Mouse (Mus musculus) kidney, postnatal 10 days (tissue): ENCODE measurements at regions not wholly inside any gene's neighbourhood (a gene's known extent, or its start where the extent isn't known, plus 50 kb on each side); places are given as distances from the start of the nearest gene placed in this dataset.
"Not testable (repeated sequence)": the region's sequence is repeated elsewhere in the genome, so short reads cannot be mapped to it uniquely, and the experiment has no call there.

ENCODE experiments used
- DNase-seq: peaks from one replicate; pipeline ENCODE4 v3.0.0; 2021; ENCODE audit warnings: mixed read lengths

- DNase-seq: no peak
These were observed 339.8 kb upstream of the Rgs17 start for GRCm38 (mm10) chr10:6262029-6262428.

- DNase-seq: no peak
These were observed 343.5 kb upstream of the Rgs17 start for GRCm38 (mm10) chr10:6265662-6266061.

GRCm38 (mm10) chr10:6291388-6291787 is 369.2 kb upstream of the Rgs17 start:
- DNase-seq: no peak

- no peak for DNase-seq
These were observed 374.4 kb upstream of the Rgs17 start for GRCm38 (mm10) chr10:6296621-6297020.

GRCm38 (mm10) chr10:6297796-6298195 is 375.6 kb upstream of the Rgs17 start:
- DNase-seq: no peak

GRCm38 (mm10) chr10:6298682-6299081 is 376.5 kb upstream of the Rgs17 start:
- no peak for DNase-seq

- DNase-seq: peak; percentile 16
These were observed 379.3 kb upstream of the Rgs17 start for GRCm38 (mm10) chr10:6301514-6301913.

GRCm38 (mm10) chr10:6309351-6309750 is 387.2 kb upstream of the Rgs17 start:
- DNase-seq: no peak

- DNase-seq: no peak
These were observed 416.7 kb upstream of the Oprm1 start for GRCm38 (mm10) chr10:6341572-6341971.

GRCm38 (mm10) chr10:6349216-6349615 is 409.1 kb upstream of the Oprm1 start:
- DNase-seq: not testable (repeated sequence)

- DNase-seq: no peak
These were observed 392.1 kb upstream of the Oprm1 start for GRCm38 (mm10) chr10:6366182-6366581.

GRCm38 (mm10) chr10:6371666-6372065 is 386.6 kb upstream of the Oprm1 start:
- no peak for DNase-seq

- peak; percentile 6 for DNase-seq
These were observed 340.8 kb upstream of the Oprm1 start for GRCm38 (mm10) chr10:6417336-6418105.

- DNase-seq: not testable (repeated sequence)
These were observed 340.1 kb upstream of the Oprm1 start for GRCm38 (mm10) chr10:6418234-6418633.

- no peak for DNase-seq
These were observed 292.5 kb upstream of the Oprm1 start for GRCm38 (mm10) chr10:6465824-6466223.

- DNase-seq: no peak
These were observed 278.0 kb upstream of the Oprm1 start for GRCm38 (mm10) chr10:6480350-6480749.

- DNase-seq: no peak
These were observed 269.7 kb upstream of the Oprm1 start for GRCm38 (mm10) chr10:6488605-6489004.

GRCm38 (mm10) chr10:6492694-6493093 is 265.6 kb upstream of the Oprm1 start:
- no peak for DNase-seq

GRCm38 (mm10) chr10:6495081-6495480 is 263.2 kb upstream of the Oprm1 start:
- no peak for DNase-seq

GRCm38 (mm10) chr10:6514269-6514668 is 244.0 kb upstream of the Oprm1 start:
- DNase-seq: no peak

- DNase-seq: no peak
These were observed 195.8 kb upstream of the Oprm1 start for GRCm38 (mm10) chr10:6562516-6562915.

- DNase-seq: no peak
These were observed 179.7 kb upstream of the Oprm1 start for GRCm38 (mm10) chr10:6578616-6579015.

- not testable (repeated sequence) for DNase-seq
These were observed 172.5 kb upstream of the Oprm1 start for GRCm38 (mm10) chr10:6585821-6586220.

- DNase-seq: no peak
These were observed 168.1 kb upstream of the Oprm1 start for GRCm38 (mm10) chr10:6590211-6590610.

- no peak for DNase-seq
These were observed 161.1 kb upstream of the Oprm1 start for GRCm38 (mm10) chr10:6597256-6597655.
